Mouse (Mus musculus) limb, embryonic 14.5 days (tissue): Measurements from ENCODE around the gene Trank1. TPM values are rescaled to one million over a fixed set of nuclear protein-coding genes. Genes with fewer than 3 reads are reported as not detected.

Experiments
- ATAC-seq: fragments of 200-750 bp; cut with Nextera tagmentation; 2 replicates; pipeline ENCODE4 v1.8.0; 2017; ENCODE audit warnings: low read depth, moderate number of reproducible peaks, moderate TSS enrichment; ENCODE audit not compliant: low FRiP score
- DNase-seq: peaks from one replicate; pipeline ENCODE4 v3.0.0-alpha.2; 2015; ENCODE audit warnings: low spot score
- H3K27ac ChIP-seq: fragments of 300-500 bp; sonication (generic); replicated peaks from 2 replicates; pipeline ENCODE4 v1.5.1; 2014; ENCODE audit warnings: low read depth, mild to moderate bottlenecking, low read length, moderate library complexity, mixed read lengths
- H3K27me3 ChIP-seq: fragments of 300-500 bp; sonication (generic); 2 replicates; pipeline ENCODE4 v1.6.1; 2014; ENCODE audit warnings: low read length, mixed read lengths; ENCODE audit not compliant: control insufficient read depth, insufficient read depth
- H3K36me3 ChIP-seq: fragments of 300-500 bp; sonication (generic); 2 replicates; pipeline ENCODE4 v1.6.1; 2014; ENCODE audit warnings: mild to moderate bottlenecking, low read length, moderate library complexity, mixed read lengths; ENCODE audit not compliant: control insufficient read depth, insufficient read depth
- H3K4me1 ChIP-seq: fragments of 300-500 bp; sonication (generic); 2 replicates; pipeline ENCODE4 v1.6.1; 2014; ENCODE audit warnings: antibody characterized with exemption, low read length, mixed read lengths; ENCODE audit not compliant: control insufficient read depth, insufficient read depth
- H3K4me2 ChIP-seq: fragments of 300-500 bp; sonication (generic); replicated peaks from 2 replicates; pipeline ENCODE4 v1.6.1; 2014; ENCODE audit warnings: low read depth, mild to moderate bottlenecking, low read length, moderate library complexity; ENCODE audit not compliant: severe bottlenecking
- H3K4me3 ChIP-seq: fragments of 300-500 bp; sonication (generic); replicated peaks from 2 replicates; pipeline ENCODE4 v1.5.1; 2014; ENCODE audit warnings: low read length
- H3K9ac ChIP-seq: fragments of 300-500 bp; sonication (generic); 2 replicates; pipeline ENCODE4 v1.6.1; 2014; ENCODE audit warnings: mild to moderate bottlenecking, low read depth, low read length, moderate library complexity; ENCODE audit not compliant: severe bottlenecking
- H3K9me3 ChIP-seq: fragments of 300-500 bp; sonication (generic); 2 replicates; pipeline ENCODE4 v1.6.1; 2016; ENCODE audit warnings: low read length; ENCODE audit not compliant: control insufficient read depth
- POLR2A ChIP-seq: fragments of 200-500 bp; IDR thresholded peaks from 2 replicates; pipeline ENCODE4 v1.8.0; 2012; ENCODE audit warnings: inconsistent platforms, mild to moderate bottlenecking, moderate library complexity, borderline replicate concordance; ENCODE audit not compliant: insufficient read depth, insufficient read length; ENCODE audit errors: extremely low read depth
- WGBS: fragments of 180-500 bp; shearing (Covaris S2); extraction: QIAGEN DNeasy Blood & Tissue Kit; methylation state at CpG from one replicate; pipeline ENCODE4 v1.1.7; 2014; 5-methylcytosine and 5-hydroxymethylcytosine counted together
- polyA plus RNA-seq, 2 experiments: library from polyadenylated mRNA; depleted of rRNA in 1 of 2; stranded (reverse) in 1 of 2; unstranded in 1 of 2; fragments of >200 nt; fragmentation: Nextera tagmentation in 1 of 2; extraction: Ambion mirVana in 1 of 2; gene quantifications; 2 replicates each; pipeline versions ENCODE4 v1.2.1 to v1.2.3; 2012 to 2014

Trank1 gene
- polyA plus RNA-seq, 2 experiments, result 0.83 to 1.2 TPM

GRCm38 (mm10) chr9:111428698-111429362 is 117.3 kb downstream of the Trank1 start:
- DNase-seq, result no peak
- Histone ChIP-seq H3K36me3 (no peaks in the 10 kb centered on the region), H3K27me3 (no peaks in the 10 kb centered on the region), H3K9me3 (no peaks in the 10 kb centered on the region), H3K9ac (no peak overlapping the region), H3K27ac (no peak overlapping the region), H3K4me2 (no peak overlapping the region), H3K4me1 (no peaks in the 10 kb centered on the region), H3K4me3 (no peak overlapping the region)
- no peak for ATAC-seq
- WGBS, result 84% methylated on average over 8 of the region's 8 CpGs
- TF ChIP-seq POLR2A, result no peak

- Histone ChIP-seq H3K9me3 (no peaks in the 10 kb centered on the region), H3K4me3 (no peak overlapping the region), H3K27me3 (no peaks in the 10 kb centered on the region), H3K4me2 (no peak overlapping the region), H3K9ac (no peak overlapping the region), H3K27ac (no peak overlapping the region), H3K36me3 (no peaks in the 10 kb centered on the region), H3K4me1 (no peaks in the 10 kb centered on the region)
- DNase-seq, result no peak
- WGBS, result 71% methylated on average over 2 of the region's 2 CpGs
- no peak for TF ChIP-seq POLR2A
- no peak for ATAC-seq
Measured at GRCm38 (mm10) chr9:111429363-111429750, 117.8 kb downstream of the Trank1 start.

GRCm38 (mm10) chr9:111435429-111435828 is 123.9 kb downstream of the Trank1 start:
- no peak for DNase-seq
- no peak for ATAC-seq
- no peak for TF ChIP-seq POLR2A
- H3K4me2 ChIP-seq, result no peak overlapping the region
- 79% methylated on average over 2 of the region's 2 CpGs for WGBS
- peaks cover 17% of the 10 kb centered on the region for H3K27me3 ChIP-seq
- no peaks in the 10 kb centered on the region for H3K9me3 ChIP-seq
- no peak overlapping the region for H3K4me3 ChIP-seq
- H3K36me3 ChIP-seq, result no peaks in the 10 kb centered on the region
- H3K9ac ChIP-seq, result no peak overlapping the region
- 0 out of 2 replicates have a peak, but pooled peaks cover 4% of the 10 kb centered on the region for H3K4me1 ChIP-seq
- H3K27ac ChIP-seq, result no peak overlapping the region

- peak; percentile 27 for DNase-seq
- Histone ChIP-seq H3K27me3 (peaks cover 17% of the 10 kb centered on the region), H3K4me3 (peak within 1 kb of the TSS; percentile 45), H3K36me3 (no peaks in the 10 kb centered on the region), H3K4me1 (0 out of 2 replicates have a peak, but pooled peaks cover 4% of the 10 kb centered on the region), H3K9me3 (no peaks in the 10 kb centered on the region), H3K9ac (peak within 1 kb of the TSS; percentile 53), H3K4me2 (peak within 1 kb of the TSS; percentile 79), H3K27ac (no peak within 1 kb of the TSS)
- no peak for TF ChIP-seq POLR2A
- ATAC-seq, result no peak
- 6% methylated on average over 40 of the region's 57 CpGs for WGBS
Measured at GRCm38 (mm10) chr9:111438904-111439835, 127.6 kb downstream of the Trank1 start, which contains the start of gene Dclk3. TSS of gene Dclk3 (plus strand) at chr9:111439081.

GRCm38 (mm10) chr9:111439836-111440201 is 128.3 kb downstream of the Trank1 start:
- no peak overlapping the region for H3K4me3 ChIP-seq
- no peak overlapping the region for H3K4me2 ChIP-seq

More at GRCm38 (mm10) chr9:111439836-111440201, 128.3 kb downstream of the Trank1 start:
- TF ChIP-seq POLR2A, result no peak
- Histone ChIP-seq H3K27ac (no peak overlapping the region), H3K4me1 (0 out of 2 replicates have a peak, but pooled peaks cover 4% of the 10 kb centered on the region), H3K9ac (no peak overlapping the region), H3K27me3 (peaks cover 17% of the 10 kb centered on the region), H3K36me3 (no peaks in the 10 kb centered on the region), H3K9me3 (no peaks in the 10 kb centered on the region)
- WGBS, result 41% methylated on average over 8 of the region's 8 CpGs
- no peak for DNase-seq
- no peak for ATAC-seq
